8 mouse cellular contexts compared by ENCODE assay signal in the genomic region with DNA sequence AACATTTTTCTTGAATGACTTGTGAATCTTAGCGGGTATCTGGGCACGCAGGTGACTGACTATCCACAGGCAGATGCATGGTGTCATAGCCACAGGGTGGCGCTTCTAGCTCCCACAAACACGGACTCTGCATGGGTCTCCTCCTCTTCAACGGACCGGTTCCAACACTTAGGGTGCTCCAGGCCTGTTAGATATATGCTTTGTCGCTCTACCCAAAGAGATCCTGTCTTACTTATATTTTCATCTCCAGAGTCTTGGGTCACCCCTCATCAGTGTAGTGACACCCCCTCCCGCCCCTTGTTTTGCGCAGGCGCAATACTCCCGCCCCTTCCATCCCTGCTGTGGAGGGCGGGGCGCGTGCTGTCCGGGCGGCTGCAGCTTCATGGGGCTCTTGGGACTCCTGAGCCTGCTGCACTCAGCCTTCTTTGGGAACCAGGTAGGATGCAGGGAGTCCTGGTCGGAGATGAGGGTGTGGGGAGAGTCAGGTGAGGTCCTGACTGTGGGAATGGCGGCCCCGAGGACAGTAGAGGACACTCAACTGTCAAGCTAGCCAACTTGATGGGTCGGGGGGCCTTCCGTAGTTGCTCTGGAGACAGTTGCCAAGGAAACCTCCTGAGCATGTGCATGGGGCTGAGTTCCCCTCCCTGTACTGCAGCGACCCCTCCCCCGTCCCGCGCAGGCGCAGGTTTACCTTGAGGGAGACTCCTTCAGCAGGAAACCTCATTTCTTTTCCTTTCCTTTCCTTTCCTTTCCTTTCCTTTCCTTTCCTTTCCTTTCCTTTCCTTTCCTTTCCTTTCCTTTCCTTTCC. TPM values are rescaled to one million over a fixed set of nuclear protein-coding genes. Genes with fewer than 3 reads are reported as not detected.
A peak's percentile ranks its signal among the peaks of the same experiment; 100 is the strongest.
DNase-seq lines count a peak whose midpoint lies in the region; ATAC-seq lines count a peak whose summit lies in the region.

Apc2 (plus strand) TSS at position 360 of the 808 bp plus-strand sequence.

- peaks cover 3% of the 10 kb centered on the region; the same call in 1 of the 2 replicates for H3K27me3 ChIP-seq in hindbrain, embryonic 11.5 days (ENCODE audit: control insufficient read depth, insufficient read depth, low read length)
- peaks cover 34% of the 10 kb centered on the region for H3K27me3 ChIP-seq in lung, embryonic 16.5 days (ENCODE audit: control insufficient read depth, insufficient read depth, low read depth, low read length)

- peaks cover 25% of the 10 kb centered on the region for H3K4me1 ChIP-seq in hindbrain, embryonic 11.5 days (replicated peaks; ENCODE audit: control insufficient read depth, insufficient read depth, low read length)
- peaks cover 16% of the 10 kb centered on the region for H3K4me1 ChIP-seq in lung, embryonic 16.5 days (replicated peaks; ENCODE audit: control insufficient read depth, insufficient read depth, low read length)

- peak; percentile 74 for DNase-seq in MN1 (ENCODE audit: low spot score)
- peak; percentile 89 for DNase-seq in cerebellum, adult 9-11 months
- peak; percentile 74 to 79 for DNase-seq in frontal cortex, adult 2 months (ENCODE audit: extremely low spot score in 1 of 2, low spot score in 1 of 2)
- peak; percentile 88 for DNase-seq in hindbrain, embryonic 11.5 days (ENCODE audit: low spot score)
- peak; percentile 73 for DNase-seq in layer of hippocampus, adult 9-11 months
- DNase-seq in ovary, postnatal 10 days (ENCODE audit: low spot score), result peak; percentile 47
- DNase-seq in thymus, postnatal 0 days (ENCODE audit: low spot score), result peak; percentile 71

- H3K36me3 ChIP-seq in hindbrain, embryonic 11.5 days (ENCODE audit: control insufficient read depth, insufficient read depth, low read length), result peaks cover 10% of the 10 kb centered on the region
- peaks cover 12% of the 10 kb centered on the region for H3K36me3 ChIP-seq in lung, embryonic 16.5 days (ENCODE audit: control insufficient read depth, insufficient read depth, low read length)

- peak within 1 kb of the TSS; percentile 45 for H3K4me3 ChIP-seq in hindbrain, embryonic 11.5 days (ENCODE audit: low read depth, low read length)
- H3K4me3 ChIP-seq in lung, embryonic 16.5 days (ENCODE audit: low read length), result peak within 1 kb of the TSS; percentile 41

- WGBS in hindbrain, embryonic 11.5 days, result 1% methylated on average over 26 of the region's 26 CpGs
- 1% methylated on average over 26 of the region's 26 CpGs for WGBS in lung, embryonic 16.5 days

- H3K4me2 ChIP-seq in hindbrain, embryonic 11.5 days (replicated peaks; ENCODE audit: low read depth, low read length), result peak within 1 kb of the TSS; percentile 68
- peak within 1 kb of the TSS; percentile 61 for H3K4me2 ChIP-seq in lung, embryonic 16.5 days (ENCODE audit: low read depth, low read length)

- peak within 1 kb of the TSS; percentile 85 for H3K27ac ChIP-seq in hindbrain, embryonic 11.5 days (ENCODE audit: low read depth, low read length)
- H3K27ac ChIP-seq in lung, embryonic 16.5 days (ENCODE audit: low read length), result no peak within 1 kb of the TSS

- peak; percentile 61 for ATAC-seq in hindbrain, embryonic 11.5 days (ENCODE audit: low FRiP score)
- peak; percentile 51; the same call in 1 of the 2 replicates for ATAC-seq in lung, embryonic 16.5 days (ENCODE audit: low read depth)

- peak within 1 kb of the TSS; percentile 59 for H3K9ac ChIP-seq in hindbrain, embryonic 11.5 days (ENCODE audit: low read depth, low read length)
- H3K9ac ChIP-seq in lung, embryonic 16.5 days (ENCODE audit: low read length), result peak within 1 kb of the TSS; percentile 58

- H3K9me3 ChIP-seq in hindbrain, embryonic 11.5 days (ENCODE audit: control insufficient read depth, low read length), result no peaks in the 10 kb centered on the region
- H3K9me3 ChIP-seq in lung, embryonic 16.5 days (ENCODE audit: control insufficient read depth, low read length), result no peaks in the 10 kb centered on the region

RNA-seq across cellular contexts. Expression of gene Apc2, which starts in this region (rescaled TPM):
- polyA plus RNA-seq in frontal cortex, adult 2 months (2012; rRNA removed), result 46.2 and 52.2 TPM in 2 replicates
- 74.4 and 101 TPM in 2 replicates for polyA plus RNA-seq in hindbrain, embryonic 11.5 days (2014; fragmentation: Nextera tagmentation; extraction: Ambion mirVana)
- polyA plus RNA-seq in lung, embryonic 16.5 days (2015; fragmentation: Nextera tagmentation; extraction: Ambion mirVana), result 0.67 and 0.88 TPM in 2 replicates
- 0.10 and 0.24 TPM in 2 replicates for polyA plus RNA-seq in thymus, postnatal 0 days (2015; fragmentation: Nextera tagmentation; extraction: Ambion mirVana)

Comparison
In these comparisons a context has a peak if more than half of its experiments do, and no peak if none do; other contexts are left out.
1. RNA of gene Apc2 (polyA plus RNA-seq): 74.4 to 101 TPM in hindbrain, embryonic 11.5 days and 46.2 to 52.2 TPM in frontal cortex, adult 2 months; 0.67 to 0.88 TPM in lung, embryonic 16.5 days and 0.10 to 0.24 TPM in thymus, postnatal 0 days; every median in the first group is over 10 times any median in the second.
2. Peak in ATAC-seq, H3K4me3 ChIP-seq, H3K9ac ChIP-seq and H3K4me2 ChIP-seq in lung, embryonic 16.5 days; RNA of the gene not detected or under 1 TPM.
3. Peak in DNase-seq in thymus, postnatal 0 days; RNA of the gene not detected or under 1 TPM.
4. Peak in every context shown above with its lines, with median percentiles within 50 percentile points of each other: DNase-seq.